25 mouse cellular contexts compared by ENCODE assay signal in the genomic region with DNA sequence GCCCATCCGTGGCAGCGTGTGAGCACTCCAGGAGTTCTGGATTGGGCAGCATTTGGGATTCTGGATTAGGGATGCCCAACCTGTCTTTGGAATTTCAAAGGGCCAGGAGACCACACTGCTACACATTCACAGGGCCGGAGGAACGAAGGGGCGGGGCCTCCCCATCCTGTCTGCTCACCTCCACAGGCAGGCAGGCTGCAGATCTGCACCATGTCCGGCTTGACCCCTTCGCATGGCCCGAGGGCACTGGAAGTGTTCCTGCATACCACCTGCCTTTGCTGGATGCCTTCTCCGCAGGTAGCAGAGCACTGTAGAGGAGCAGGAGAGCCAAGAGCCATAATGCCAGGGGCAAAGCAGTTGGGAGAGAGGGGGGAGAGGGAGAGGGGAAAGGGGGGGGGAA. TPM values are rescaled to one million over a fixed set of nuclear protein-coding genes. Genes with fewer than 3 reads are reported as not detected.
DNase-seq lines count a peak whose midpoint lies in the region; TF ChIP-seq lines count a peak whose summit lies in the region.
"Had no signal": no experiment of that assay in that cellular context is flagged by ENCODE, and none has a peak within 500 bp of the region (broad histone marks: within the 10 kb centered on the region; RNA-seq: fewer than 3 reads in every experiment).

No protein-coding gene starts in this region.

- dilution Hi-C loops in CH12.LX (cut with MboI; ENCODE audit: extremely low pct_ligation_motif_present, extremely low pct_unique_long_range_greater_than_20kb, low sequenced_read_pairs), result no loop called here

- DNase-seq in embryo, embryonic 9.5 days (ENCODE audit: extremely low spot score), result peak; percentile 17
- DNase-seq in embryo, embryonic 10.5 days (ENCODE audit: low spot score), result no peak
- DNase-seq in CH12.LX (ENCODE audit: extremely low read depth) (peak; percentile 41), ES-CJ7 (ENCODE audit: low read depth, low spot score) (peak; percentile 61)
- DNase-seq in gastrocnemius, postnatal 36 days, result no peak
- no peak for DNase-seq in heart, postnatal 14 days
- DNase-seq: adrenal gland, adult 8-10 months; adrenal gland, postnatal 36 days; cerebellum, adult 2 months; cerebellum, postnatal 10 days; gastrocnemius, adult 2 months; gastrocnemius, postnatal 25 days; heart, adult 11 months; heart, postnatal 4 days had no signal

- H3K36me3 ChIP-seq in CH12.LX (replicated peaks in 1 of 2; ENCODE audit: control insufficient read depth in 1 of 2, insufficient read depth in 1 of 2, low read length in 1 of 2) (peaks cover 16 to 32% of the 10 kb centered on the region in 2 experiments), myocyte (ENCODE audit: control insufficient read depth, insufficient read depth) (peaks cover 5% of the 10 kb centered on the region)
- H3K36me3 ChIP-seq: embryonic facial prominence, embryonic 15.5 days; forebrain, embryonic 10.5 days; heart, embryonic 13.5 days; hindbrain, embryonic 15.5 days had no signal

- H3K27me3 ChIP-seq in CH12.LX (replicated peaks) (no peaks in the 10 kb centered on the region), myocyte (ENCODE audit: control insufficient read depth, insufficient read depth, insufficient read length) (no peaks in the 10 kb centered on the region)
- H3K27me3 ChIP-seq: embryonic facial prominence, embryonic 15.5 days; hindbrain, embryonic 15.5 days had no signal

- no peak for TF ChIP-seq RAD21 in CH12.LX (IDR thresholded peaks at IDR 0.05; ENCODE audit: low read depth, low read length)

- in situ Hi-C loops in CH12.LX (cut with MboI; ENCODE audit: low pct_ligation_motif_present, low pct_unique_long_range_greater_than_20kb, low sequenced_read_pairs), result no loop called here

- H3K4me3 ChIP-seq in CH12.LX (replicated peaks in 1 of 3; ENCODE audit: low read depth in 2 of 3, low read length in 2 of 3, poor library complexity in 1 of 3) (peak overlapping the region; percentile 58 to 65 (median 61)), myocyte (no peak overlapping the region)
- H3K4me3 ChIP-seq: embryonic facial prominence, embryonic 15.5 days; erythroblast, embryonic 14.5 days; forebrain, embryonic 10.5 days; gastrocnemius, adult 2 months; heart, embryonic 13.5 days; hindbrain, embryonic 15.5 days had no signal

- H3ac ChIP-seq in myocyte (ENCODE audit: control insufficient read depth, insufficient read length), result no peak overlapping the region

- peak; percentile 10; the same call in 1 of the 2 replicates for TF ChIP-seq POLR2A in CH12.LX (IDR thresholded peaks at IDR 0.05; ENCODE audit: low read depth, low read length)
- no peak for TF ChIP-seq POLR2A in myocyte (IDR thresholded peaks at IDR 0.05; ENCODE audit: insufficient read length, low read depth)

- TF ChIP-seq CTCF in CH12.LX (conservative IDR thresholded peaks at IDR 0.05 in 1 of 2, IDR thresholded peaks at IDR 0.05 in 1 of 2; ENCODE audit: low read depth in 2 of 2, low read length in 2 of 2), result no peak

- H3K4me2 ChIP-seq in CH12.LX (ENCODE audit: insufficient read depth, low read depth, poor library complexity, severe bottlenecking) (peak overlapping the region; percentile 41), myocyte (ENCODE audit: low read depth) (no peak overlapping the region)
- H3K4me2 ChIP-seq: embryonic facial prominence, embryonic 15.5 days; heart, embryonic 13.5 days; hindbrain, embryonic 15.5 days had no signal

- intact Hi-C loops in gastrocnemius, postnatal 36 days (cut with DNase I), result loop anchor here (5.0 kb wide), 1 partner anchor 71 kb away; a partner anchor contains a TSS
- intact Hi-C loops in heart, postnatal 14 days (cut with DNase I), result loop anchor here (5.0 kb wide), 1 partner anchor 456 kb away; no protein-coding TSS in a partner anchor

- H3K9me3 ChIP-seq in CH12.LX (replicated peaks; ENCODE audit: low read length), result no peaks in the 10 kb centered on the region
- H3K9me3 ChIP-seq: embryonic facial prominence, embryonic 15.5 days; forebrain, embryonic 10.5 days; heart, embryonic 13.5 days; hindbrain, embryonic 15.5 days had no signal

- TF ChIP-seq EP300 in CH12.LX (IDR thresholded peaks at IDR 0.05; ENCODE audit: low read length), result no peak

- no peaks in the 10 kb centered on the region; the same call in 1 of the 2 replicates for H3K79me2 ChIP-seq in CH12.LX (replicated peaks; ENCODE audit: control insufficient read depth, extremely low read depth, insufficient read depth, poor library complexity, severe bottlenecking)
- no peaks in the 10 kb centered on the region for H3K79me2 ChIP-seq in myocyte (ENCODE audit: control insufficient read depth, insufficient read depth)

- peak overlapping the region; percentile 49 for H3K9ac ChIP-seq in CH12.LX (ENCODE audit: insufficient read depth, low read depth)
- H3K9ac ChIP-seq: embryonic facial prominence, embryonic 15.5 days; heart, embryonic 13.5 days; hindbrain, embryonic 15.5 days had no signal

- H3K4me1 ChIP-seq in CH12.LX (ENCODE audit: control insufficient read depth in 1 of 2, insufficient read depth in 2 of 2), result peaks cover 43 to 71% of the 10 kb centered on the region in 2 experiments
- H3K4me1 ChIP-seq: hindbrain, embryonic 15.5 days had no signal

- H3K27ac ChIP-seq in CH12.LX (ENCODE audit: insufficient read depth, low read depth), result peak overlapping the region; percentile 68
- H3K27ac ChIP-seq: embryonic facial prominence, embryonic 15.5 days; gastrocnemius, adult 2 months; heart, embryonic 13.5 days; hindbrain, embryonic 15.5 days had no signal

TF ChIP-seq in CH12.LX, 34 proteins besides CTCF, POLR2A, EP300 and RAD21:
- TF ChIP-seq KAT2A (IDR thresholded peaks at IDR 0.05; ENCODE audit: insufficient replicate concordance, low read length), result no peak

TF ChIP-seq in myocyte, 11 proteins besides CTCF, POLR2A, EP300 and RAD21:
- TF ChIP-seq POLR2AphosphoS2 (IDR thresholded peaks at IDR 0.05; ENCODE audit: insufficient read length, low read depth) (peak; percentile 23), TCF12 (IDR thresholded peaks at IDR 0.05; ENCODE audit: insufficient read depth, poor library complexity, severe bottlenecking) (no peak), TCF3 (IDR thresholded peaks at IDR 0.05; ENCODE audit: insufficient read length, low read depth) (no peak), SRF (IDR thresholded peaks at IDR 0.05; ENCODE audit: control insufficient read depth, insufficient read length, low read depth) (no peak), CEBPB (IDR thresholded peaks at IDR 0.05; ENCODE audit: insufficient read depth, poor library complexity, severe bottlenecking) (no peak)
TF ChIP-seq in myocyte: peak in this region for 1.

RNA-seq across cellular contexts. Expression of a gene that starts 29.2 kb away (rescaled TPM):
- total RNA-seq in CH12.LX (2012; rRNA removed) (0.17 TPM in 1 of 2 replicates, not detected in the other), CH12.LX (2014; rRNA removed) (not detected in 2 replicates)
- polyA plus RNA-seq in CH12.LX (2012; ENCODE audit: insufficient read length, low read depth) (0.73 TPM in 1 of 2 replicates, not detected in the other), myocyte (2012; fragmentation: generic; extraction: Trizol) (not detected)
- total RNA-seq in gastrocnemius, postnatal 36 days (2021), result 1 to 10 TPM in 1 of 2 experiments, not detected in 1; 1.7 TPM
- 1 to 10 TPM in 1 of 2 experiments, under 1 TPM in 1; 0.31 to 6.1 TPM for total RNA-seq in heart, postnatal 14 days (2021)
- total RNA-seq: adrenal gland, adult 8-10 months; adrenal gland, postnatal 36 days; gastrocnemius, adult 2 months; gastrocnemius, postnatal 25 days; heart, postnatal 4 days; MEL had no signal
- polyA plus RNA-seq: C2C12; embryonic facial prominence, embryonic 11.5 days; erythroblast, embryonic 14.5 days; forebrain, embryonic 10.5 days; heart, embryonic 13.5 days; inflammation-experienced regulatory T-cells, adult 6 months; intestine, postnatal 0 days had no signal

RNA-seq across cellular contexts. Expression of a gene that starts 53.5 kb away (rescaled TPM):
- total RNA-seq in CH12.LX (2012; rRNA removed) (40.6 and 48.3 TPM in 2 replicates), CH12.LX (2014; rRNA removed) (52.1 and 56.6 TPM in 2 replicates)
- polyA plus RNA-seq in CH12.LX (2012; ENCODE audit: insufficient read length, low read depth) (55.4 and 57.2 TPM in 2 replicates), myocyte (2012; fragmentation: generic; extraction: Trizol) (42.6 TPM)
- 1 to 10 TPM; 5.7 to 6.7 TPM for total RNA-seq in gastrocnemius, postnatal 36 days (2021)
- 10 to 100 TPM; 19.1 to 19.9 TPM for total RNA-seq in heart, postnatal 14 days (2021)

Comparison
In these comparisons a context has a peak if more than half of its experiments do, and no peak if none do; other contexts are left out.
1. DNase-seq: peak in embryo, embryonic 9.5 days (single experiment), CH12.LX (single experiment) and ES-CJ7 (single experiment); none in embryo, embryonic 10.5 days (single experiment), gastrocnemius, postnatal 36 days (0 of 2) and heart, postnatal 14 days (0 of 2).